Mouse (Mus musculus) c-Kit-positive CD71-negative TER-119-negative erythroid progenitor cells, embryonic 14.5 days (primary cell): Measurements from ENCODE around the gene Fam20b.

Source experiments
- DNase-seq: peaks from one replicate; pipeline ENCODE4 v3.0.0-alpha.2; 2013; ENCODE audit warnings: low read depth

The Fam20b gene

DNA sequence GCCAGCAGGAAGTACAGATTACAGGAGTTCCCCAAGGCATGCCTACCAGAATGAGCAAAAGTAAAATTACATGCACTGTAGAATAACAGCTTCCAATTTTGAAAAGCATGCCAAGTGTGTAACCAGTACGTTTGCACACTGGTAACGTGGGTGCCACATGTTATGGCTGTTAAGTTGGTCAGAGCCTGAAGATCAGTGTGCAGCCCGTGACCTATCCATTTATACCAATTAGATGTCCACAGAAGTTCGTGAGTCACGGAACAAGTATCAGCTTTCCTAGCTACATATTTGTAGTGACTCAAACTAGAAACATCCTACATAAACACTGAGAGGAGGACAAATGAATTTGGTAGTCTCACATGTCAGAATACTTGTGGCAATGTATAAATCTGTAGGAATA, 79.4 kb downstream of the Fam20b start:
- DNase-seq: no peak

- DNase-seq: no peak
Measured at GRCm38 (mm10) chr1:156635148-156635547, 83.7 kb downstream of the Fam20b start.

DNA sequence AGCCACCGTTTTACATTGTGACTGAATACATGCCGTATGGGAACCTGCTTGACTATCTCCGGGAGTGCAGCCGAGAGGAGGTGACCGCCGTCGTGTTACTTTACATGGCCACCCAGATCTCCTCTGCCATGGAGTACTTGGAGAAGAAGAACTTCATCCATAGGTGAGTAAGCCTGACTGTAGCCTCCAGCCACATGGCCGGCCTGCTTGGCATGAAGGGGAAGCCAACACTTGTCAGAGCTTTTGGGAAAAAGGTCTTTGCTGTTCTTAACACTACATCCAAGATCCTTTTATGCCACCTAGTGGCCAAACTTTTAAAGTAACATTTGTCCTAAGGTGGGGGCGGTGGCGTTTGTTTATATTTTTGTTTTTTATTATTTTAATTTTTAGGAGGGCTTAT, 85.8 kb downstream of the Fam20b start:
- DNase-seq: no peak

DNA sequence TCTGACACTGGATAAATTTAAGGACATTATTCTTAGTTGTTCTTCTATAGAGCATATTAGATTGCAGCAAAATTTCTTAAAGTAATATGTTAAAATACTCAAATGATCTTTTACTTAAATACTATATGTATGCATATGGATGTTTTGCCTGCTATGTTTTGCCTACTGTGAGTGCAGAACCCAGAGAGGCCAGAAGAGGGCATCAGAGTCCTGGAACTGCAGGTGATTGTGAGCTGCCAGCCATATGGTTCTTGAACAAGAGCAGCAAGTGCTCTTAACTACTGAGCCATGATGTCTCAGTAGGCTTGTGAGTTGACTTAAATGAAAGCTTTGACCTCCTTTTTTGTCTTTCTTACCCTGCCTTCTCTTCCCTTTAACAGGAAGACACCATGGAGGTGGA, 87.9 kb downstream of the Fam20b start:
- DNase-seq: no peak

DNA sequence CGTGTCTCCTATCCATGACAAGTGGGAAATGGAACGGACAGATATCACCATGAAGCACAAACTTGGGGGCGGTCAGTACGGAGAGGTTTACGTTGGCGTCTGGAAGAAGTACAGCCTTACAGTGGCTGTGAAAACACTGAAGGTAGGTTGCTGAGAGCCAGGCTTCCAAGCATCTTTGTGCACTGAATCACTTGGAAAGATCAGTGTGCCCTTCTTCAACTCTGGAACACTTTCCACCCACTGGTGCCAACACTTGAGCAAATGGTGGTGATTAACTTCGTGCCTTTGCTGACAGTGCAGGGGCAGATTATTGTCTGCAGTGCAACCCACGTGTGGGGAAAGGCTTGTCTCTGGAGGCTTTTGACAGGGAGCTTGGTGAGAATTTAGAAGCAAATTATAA, 88.9 kb downstream of the Fam20b start:
- no peak for DNase-seq
